Mouse (Mus musculus) midbrain, embryonic 12.5 days (tissue): Measurements from ENCODE around the gene Gna12. TPM values are rescaled to one million over a fixed set of nuclear protein-coding genes. Genes with fewer than 3 reads are reported as not detected.

Source experiments
- ATAC-seq: fragments of 200-750 bp; cut with Nextera tagmentation; 2 replicates; pipeline ENCODE4 v1.8.0; 2017; ENCODE audit warnings: low read depth, moderate TSS enrichment, moderate library complexity; ENCODE audit not compliant: low FRiP score
- H3K27ac ChIP-seq: fragments of 300-500 bp; sonication (generic); replicated peaks from 2 replicates; pipeline ENCODE4 v1.5.1; 2016; ENCODE audit warnings: mild to moderate bottlenecking
- H3K27me3 ChIP-seq: fragments of 300-500 bp; sonication (generic); 2 replicates; pipeline ENCODE4 v1.6.1; 2016; ENCODE audit warnings: mild to moderate bottlenecking
- H3K36me3 ChIP-seq: fragments of 300-500 bp; sonication (generic); 2 replicates; pipeline ENCODE4 v1.6.1; 2016
- H3K4me1 ChIP-seq: fragments of 300-500 bp; sonication (generic); 2 replicates; pipeline ENCODE4 v1.6.1; 2016
- H3K4me2 ChIP-seq: fragments of 300-500 bp; sonication (generic); replicated peaks from 2 replicates; pipeline ENCODE4 v1.6.1; 2016; ENCODE audit warnings: mild to moderate bottlenecking, moderate library complexity
- H3K4me3 ChIP-seq: fragments of 300-500 bp; sonication (generic); 2 replicates; pipeline ENCODE4 v1.5.1; 2016; ENCODE audit warnings: mild to moderate bottlenecking
- H3K9ac ChIP-seq: fragments of 300-500 bp; sonication (generic); replicated peaks from 2 replicates; pipeline ENCODE4 v1.6.1; 2016; ENCODE audit warnings: mild to moderate bottlenecking, moderate library complexity
- H3K9me3 ChIP-seq: fragments of 300-500 bp; sonication (generic); 2 replicates; pipeline ENCODE4 v1.6.1; 2016; ENCODE audit warnings: mild to moderate bottlenecking
- WGBS: fragments of 180-500 bp; shearing (Covaris S2); methylation state at CpG from one replicate; pipeline ENCODE4 v1.1.7; 2016; 5-methylcytosine and 5-hydroxymethylcytosine counted together
- polyA plus RNA-seq: library from polyadenylated mRNA; unstranded; fragments of >200 nt; fragmentation: Nextera tagmentation; extraction: Ambion mirVana; gene quantifications from 2 replicates; pipeline ENCODE4 v1.2.1, GENCODE M21; 2016

Gna12 gene
- polyA plus RNA-seq, 1 experiment from 2014 or later = 24.4 TPM

DNA sequence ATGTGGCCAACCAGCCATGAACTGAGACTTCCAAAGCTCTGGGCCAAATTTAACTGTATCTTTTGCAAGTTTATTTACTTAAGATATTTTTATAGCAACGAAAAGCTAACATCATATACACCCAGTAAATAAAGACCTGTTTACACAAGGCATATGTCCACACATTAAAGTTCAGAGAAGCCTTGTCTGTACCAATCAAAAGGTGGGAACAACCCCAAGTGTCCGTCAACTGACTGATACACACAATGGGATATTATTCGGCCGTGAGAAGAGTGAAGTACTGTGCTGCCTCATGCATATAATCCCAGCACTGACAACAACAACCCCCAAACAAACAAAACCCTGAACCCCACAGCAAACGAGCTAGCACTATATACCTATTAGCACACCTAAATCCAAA, 18.2 kb downstream of the Gna12 start:
- Histone ChIP-seq H3K27ac (no peak overlapping the region), H3K4me2 (no peak overlapping the region), H3K4me1 (peaks cover 57% of the 10 kb centered on the region), H3K4me3 (no peak overlapping the region), H3K9me3 (no peaks in the 10 kb centered on the region), H3K9ac (no peak overlapping the region), H3K27me3 (no peaks in the 10 kb centered on the region), H3K36me3 (no peaks in the 10 kb centered on the region)
- 69% methylated on average over 5 of the region's 5 CpGs for WGBS
- no peak for ATAC-seq

- no peaks in the 10 kb centered on the region for H3K9me3 ChIP-seq
- 54% methylated on average over 2 of the region's 2 CpGs for WGBS
- ATAC-seq = no peak
- no peak overlapping the region for H3K4me2 ChIP-seq
- H3K27ac ChIP-seq = no peak overlapping the region
- H3K36me3 ChIP-seq = no peaks in the 10 kb centered on the region
- no peak overlapping the region for H3K4me3 ChIP-seq
- no peak overlapping the region for H3K9ac ChIP-seq
- H3K27me3 ChIP-seq = no peaks in the 10 kb centered on the region
- H3K4me1 ChIP-seq = peaks cover 57% of the 10 kb centered on the region
Measured at GRCm38 (mm10) chr5:140811390-140811789, 18.8 kb downstream of the Gna12 start.

DNA sequence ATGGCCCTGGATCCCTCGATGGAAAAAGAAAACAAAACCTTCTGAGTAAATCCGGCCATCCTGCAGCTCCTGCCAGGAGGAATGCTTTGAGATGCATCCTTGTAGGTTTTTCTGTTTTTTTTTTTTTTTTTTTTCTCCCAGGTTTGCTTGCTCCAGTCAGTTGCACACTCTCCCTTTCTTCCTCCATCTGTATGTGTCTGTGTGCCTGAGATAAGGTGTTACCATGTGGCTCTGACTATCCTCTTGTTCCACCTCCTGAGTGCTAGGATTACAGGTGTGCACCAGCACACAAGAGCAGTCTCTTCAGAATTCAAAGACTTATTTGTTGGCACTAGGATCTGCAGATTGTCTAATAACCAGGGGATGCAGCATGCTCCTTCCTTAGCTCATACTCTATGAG, 23.3 kb downstream of the Gna12 start:
- WGBS = 50% methylated on average over 2 of the region's 2 CpGs
- Histone ChIP-seq H3K9me3 (no peaks in the 10 kb centered on the region), H3K9ac (no peak overlapping the region), H3K36me3 (no peaks in the 10 kb centered on the region), H3K27me3 (no peaks in the 10 kb centered on the region), H3K4me1 (peaks cover 32% of the 10 kb centered on the region), H3K4me3 (no peak overlapping the region), H3K4me2 (no peak overlapping the region), H3K27ac (no peak overlapping the region)
- ATAC-seq = no peak

DNA sequence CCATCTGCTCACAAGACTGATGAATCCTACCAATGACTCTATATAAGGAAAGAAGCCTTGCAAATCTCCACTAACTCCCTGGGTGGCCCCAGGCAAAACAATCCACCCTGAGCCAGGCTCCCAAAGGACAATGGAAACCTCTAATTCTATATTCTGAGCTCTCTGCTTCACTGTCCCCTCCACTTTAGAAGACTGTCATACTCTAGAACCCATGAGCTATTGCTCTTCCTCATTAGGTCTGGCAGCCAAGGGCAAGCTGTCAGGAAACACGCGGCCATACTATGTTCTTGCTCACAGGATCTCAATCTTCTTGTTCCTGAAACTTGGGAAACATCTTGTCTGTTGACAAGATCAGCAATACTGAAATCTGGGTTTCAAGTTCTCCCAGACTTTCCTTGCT, 24.0 kb downstream of the Gna12 start:
- H3K36me3 ChIP-seq = no peaks in the 10 kb centered on the region
- H3K9ac ChIP-seq = no peak overlapping the region
- no peak for ATAC-seq
- no peaks in the 10 kb centered on the region for H3K9me3 ChIP-seq
- WGBS = 86% methylated on average over 2 of the region's 2 CpGs
- H3K4me1 ChIP-seq = peaks cover 25% of the 10 kb centered on the region
- H3K27ac ChIP-seq = no peak overlapping the region
- H3K27me3 ChIP-seq = no peaks in the 10 kb centered on the region
- H3K4me2 ChIP-seq = no peak overlapping the region
- H3K4me3 ChIP-seq = no peak overlapping the region

DNA sequence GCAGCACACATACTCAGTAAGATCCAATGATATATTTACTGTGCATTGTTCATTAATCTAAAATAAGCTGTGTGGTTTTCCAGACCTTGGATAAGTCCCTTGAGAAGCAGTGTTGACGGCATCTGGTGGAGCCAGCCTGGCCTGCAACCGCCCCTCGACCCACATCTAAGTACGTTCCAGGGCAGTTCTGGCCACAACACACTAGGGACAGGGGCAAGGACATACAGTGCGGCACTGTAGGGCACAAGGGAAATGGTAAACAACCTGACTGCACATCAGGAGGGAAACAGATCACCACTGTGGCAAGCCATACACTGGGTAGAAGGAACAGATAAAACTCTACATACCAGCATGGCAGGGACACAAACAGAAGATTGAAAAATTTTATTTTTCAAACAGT, 28.4 kb downstream of the Gna12 start:
- no peak overlapping the region for H3K4me2 ChIP-seq
- ATAC-seq = no peak

GRCm38 (mm10) chr5:140800288-140800923, 29.8 kb downstream of the Gna12 start:
- no peaks in the 10 kb centered on the region for H3K9me3 ChIP-seq
- no peak for ATAC-seq
- H3K4me2 ChIP-seq = no peak overlapping the region
- 90% methylated on average over 6 of the region's 6 CpGs for WGBS
- H3K9ac ChIP-seq = no peak overlapping the region; the same call in 1 of the 2 replicates
- peaks cover 18% of the 10 kb centered on the region for H3K4me1 ChIP-seq
- H3K27ac ChIP-seq = no peak overlapping the region
- no peaks in the 10 kb centered on the region for H3K27me3 ChIP-seq
- no peak overlapping the region for H3K4me3 ChIP-seq
- H3K36me3 ChIP-seq = no peaks in the 10 kb centered on the region

More for the DNA sequence above, 28.4 kb downstream of the Gna12 start:
- Histone ChIP-seq H3K9me3 (no peaks in the 10 kb centered on the region), H3K27ac (no peak overlapping the region), H3K4me1 (peaks cover 20% of the 10 kb centered on the region), H3K4me3 (no peak overlapping the region), H3K9ac (no peak overlapping the region), H3K27me3 (no peaks in the 10 kb centered on the region), H3K36me3 (no peaks in the 10 kb centered on the region)
- 92% methylated on average over 5 of the region's 5 CpGs for WGBS

GRCm38 (mm10) chr5:140799190-140799589, 31.0 kb downstream of the Gna12 start:
- Histone ChIP-seq H3K27ac (no peak overlapping the region; the same call in 1 of the 2 replicates), H3K4me1 (peaks cover 14% of the 10 kb centered on the region; the same call in 1 of the 2 replicates), H3K9ac (no peak overlapping the region), H3K4me3 (no peak overlapping the region), H3K9me3 (no peaks in the 10 kb centered on the region), H3K27me3 (no peaks in the 10 kb centered on the region), H3K4me2 (no peak overlapping the region), H3K36me3 (no peaks in the 10 kb centered on the region)
- no peak for ATAC-seq
- WGBS = 59% methylated on average over 2 of the region's 2 CpGs

DNA sequence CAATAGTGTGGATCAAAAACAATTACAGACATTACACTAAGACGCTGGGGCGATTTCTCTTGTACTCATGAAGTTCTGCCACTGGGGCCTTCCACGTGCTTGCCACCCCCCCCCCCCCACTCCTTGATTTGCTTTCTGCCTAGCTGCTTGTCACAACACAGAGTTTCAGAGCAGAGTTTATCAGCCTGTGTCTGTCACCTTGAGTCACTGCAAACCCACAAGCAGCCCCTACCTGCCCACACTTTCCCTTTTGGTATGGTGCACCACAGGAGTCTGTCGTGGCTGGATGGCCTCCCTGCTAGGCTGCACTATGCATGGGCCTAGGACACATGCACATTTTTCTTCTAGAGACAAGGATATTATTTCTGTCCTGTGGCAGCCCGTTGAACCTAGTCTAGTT, 31.5 kb downstream of the Gna12 start:
- Histone ChIP-seq H3K36me3 (no peaks in the 10 kb centered on the region), H3K27ac (no peak overlapping the region; the same call in 1 of the 2 replicates), H3K4me1 (peaks cover 14% of the 10 kb centered on the region; the same call in 1 of the 2 replicates), H3K9ac (no peak overlapping the region), H3K27me3 (no peaks in the 10 kb centered on the region), H3K4me3 (no peak overlapping the region), H3K9me3 (no peaks in the 10 kb centered on the region), H3K4me2 (no peak overlapping the region)
- WGBS = 78% methylated on average over 5 of the region's 5 CpGs
- no peak for ATAC-seq

DNA sequence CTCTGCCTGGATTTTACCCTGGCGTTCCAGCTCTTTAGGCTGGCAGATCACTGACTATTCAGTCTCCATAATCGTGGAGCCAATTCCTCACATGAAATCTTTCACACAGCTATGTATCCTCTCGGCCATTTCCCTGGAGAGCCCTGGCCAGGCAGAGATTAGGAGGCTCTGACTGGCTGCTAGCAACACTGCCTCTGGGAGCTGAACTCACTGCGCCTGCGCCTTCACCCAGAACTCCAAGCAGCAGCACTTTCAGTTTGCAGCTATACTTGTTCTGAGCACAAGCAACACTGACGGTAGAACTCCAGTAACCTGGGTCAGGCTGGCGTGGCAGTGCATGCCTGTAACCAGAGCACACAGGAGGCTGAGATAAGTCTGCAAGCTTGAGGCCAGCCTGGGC, 32.1 kb downstream of the Gna12 start:
- no peaks in the 10 kb centered on the region for H3K9me3 ChIP-seq
- H3K36me3 ChIP-seq = no peaks in the 10 kb centered on the region
- 82% methylated on average over 7 of the region's 7 CpGs for WGBS
- H3K27ac ChIP-seq = no peak overlapping the region
- no peak overlapping the region for H3K4me2 ChIP-seq
- ATAC-seq = no peak
- H3K9ac ChIP-seq = no peak overlapping the region
- peaks cover 14% of the 10 kb centered on the region; the same call in 1 of the 2 replicates for H3K4me1 ChIP-seq
- no peak overlapping the region for H3K4me3 ChIP-seq
- no peaks in the 10 kb centered on the region for H3K27me3 ChIP-seq

DNA sequence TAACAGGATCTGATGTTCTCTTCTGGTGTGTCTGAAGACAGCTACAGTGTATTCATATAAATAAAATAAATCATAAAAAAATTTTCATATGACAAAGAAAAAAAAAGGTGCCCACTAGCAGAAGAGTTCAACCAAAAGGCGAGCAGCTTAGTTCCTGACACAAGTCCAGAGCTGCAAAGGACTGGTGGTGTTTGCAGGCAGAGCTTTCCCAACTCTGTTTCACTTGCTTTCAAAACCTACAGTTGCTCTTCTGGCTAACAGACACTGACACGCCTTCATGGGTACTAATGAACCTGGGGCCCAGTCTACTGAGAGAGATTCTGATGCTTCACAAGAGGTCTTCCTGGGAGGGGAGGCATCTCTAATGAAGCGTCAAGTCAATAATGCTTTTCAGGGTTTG, 34.2 kb downstream of the Gna12 start:
- Histone ChIP-seq H3K36me3 (no peaks in the 10 kb centered on the region), H3K27ac (no peak overlapping the region), H3K4me3 (no peak overlapping the region), H3K27me3 (no peaks in the 10 kb centered on the region), H3K4me2 (no peak overlapping the region), H3K4me1 (peaks cover 30% of the 10 kb centered on the region), H3K9ac (no peak overlapping the region), H3K9me3 (no peaks in the 10 kb centered on the region)
- WGBS = 80% methylated on average over 3 of the region's 3 CpGs
- no peak for ATAC-seq

DNA sequence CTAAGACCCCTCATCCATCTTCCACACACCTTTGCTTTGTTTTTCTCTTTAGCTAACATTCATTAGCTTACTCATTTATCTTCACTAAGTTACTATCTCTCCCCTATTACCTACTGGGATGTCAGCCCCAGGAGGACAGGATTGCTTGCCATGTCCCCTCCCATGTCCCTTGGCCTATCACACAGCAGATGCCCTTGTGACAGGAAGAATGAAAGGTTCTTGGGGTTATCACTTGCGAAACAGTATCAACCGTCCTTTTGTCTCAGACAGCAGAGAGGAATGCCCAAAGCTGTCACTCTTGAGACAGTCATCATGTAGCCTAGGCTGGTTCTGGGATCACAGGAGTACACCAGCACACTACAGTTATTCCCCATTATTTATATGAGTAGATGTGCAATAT, 35.1 kb downstream of the Gna12 start:
- no peak overlapping the region for H3K27ac ChIP-seq
- H3K4me3 ChIP-seq = no peak overlapping the region
- H3K9me3 ChIP-seq = no peaks in the 10 kb centered on the region
- ATAC-seq = no peak
- no peak overlapping the region for H3K4me2 ChIP-seq
- H3K9ac ChIP-seq = no peak overlapping the region
- 76% methylated on average over 2 of the region's 2 CpGs for WGBS
- no peaks in the 10 kb centered on the region for H3K27me3 ChIP-seq
- H3K36me3 ChIP-seq = no peaks in the 10 kb centered on the region
- peaks cover 38% of the 10 kb centered on the region for H3K4me1 ChIP-seq

- Histone ChIP-seq H3K27ac (peak overlapping the region; percentile 20; the same call in 1 of the 2 replicates), H3K27me3 (no peaks in the 10 kb centered on the region), H3K36me3 (no peaks in the 10 kb centered on the region), H3K4me1 (peaks cover 42% of the 10 kb centered on the region), H3K4me3 (no peak overlapping the region), H3K4me2 (no peak overlapping the region), H3K9me3 (no peaks in the 10 kb centered on the region), H3K9ac (no peak overlapping the region)
- no peak for ATAC-seq
- 61% methylated on average over 3 of the region's 3 CpGs for WGBS
Measured at GRCm38 (mm10) chr5:140794753-140795152, 35.5 kb downstream of the Gna12 start.

DNA sequence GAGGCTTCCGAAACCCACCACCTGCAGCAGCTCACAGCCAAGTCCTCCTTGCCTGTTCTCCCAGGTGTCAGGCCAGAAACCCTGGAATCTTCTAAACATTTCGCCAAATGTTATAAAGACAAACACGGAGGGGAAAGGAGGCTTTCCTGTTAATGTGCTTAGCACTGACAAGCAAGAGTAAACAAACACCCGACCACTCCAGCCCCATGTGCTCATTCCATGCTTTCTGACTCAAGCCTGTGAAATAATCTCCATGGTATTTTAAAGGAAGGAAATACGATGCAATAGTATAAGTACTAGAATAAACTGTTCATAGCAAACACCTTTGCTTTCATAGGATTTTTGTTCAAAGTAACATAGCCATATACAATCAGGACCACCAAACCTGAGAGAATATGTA, 38.0 kb downstream of the Gna12 start:
- H3K4me2 ChIP-seq = no peak overlapping the region
- H3K36me3 ChIP-seq = no peaks in the 10 kb centered on the region
- peak overlapping the region; percentile 88 for H3K27ac ChIP-seq
- ATAC-seq = no peak
- no peak overlapping the region for H3K9ac ChIP-seq
- no peaks in the 10 kb centered on the region for H3K27me3 ChIP-seq
- no peaks in the 10 kb centered on the region for H3K9me3 ChIP-seq
- H3K4me3 ChIP-seq = no peak overlapping the region
- peaks cover 34% of the 10 kb centered on the region for H3K4me1 ChIP-seq
- 65% methylated on average over 5 of the region's 5 CpGs for WGBS
